Mouse (Mus musculus) bone marrow, adult 2 months (tissue): ENCODE data around the gene Ak7.

Source experiments
- CTCF ChIP-seq: fragments of 200-500 bp; IDR thresholded peaks from 2 replicates; pipeline ENCODE4 v1.5.1; 2011; ENCODE audit warnings: low read length, control low read depth; ENCODE audit not compliant: control insufficient read depth, insufficient read depth
- POLR2A ChIP-seq: fragments of 200-500 bp; IDR thresholded peaks from 2 replicates; pipeline ENCODE4 v1.6.1; 2011; ENCODE audit warnings: low read depth, mild to moderate bottlenecking, control low read depth, low read length, borderline replicate concordance; ENCODE audit not compliant: control insufficient read depth

DNA sequence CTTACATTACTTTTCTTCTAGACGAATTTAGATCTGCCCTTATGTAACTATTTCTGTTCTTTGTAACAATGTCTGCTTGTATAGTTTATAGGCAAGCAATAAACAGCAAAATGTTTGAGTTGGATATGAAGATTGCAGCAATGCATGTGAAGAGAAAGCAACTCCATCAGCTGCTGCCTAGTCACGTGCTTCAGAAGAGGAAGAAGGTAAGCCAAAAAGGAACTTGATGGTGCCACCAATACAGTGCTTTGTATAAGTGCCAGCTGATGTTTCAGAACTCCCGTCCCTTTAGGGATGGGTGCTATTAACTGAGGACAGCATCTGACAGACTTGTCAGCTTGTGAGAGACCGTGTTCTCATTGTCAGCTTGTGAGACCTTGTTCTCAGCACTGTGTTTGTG is 117.7 kb downstream of the Ak7 start:
- TF ChIP-seq CTCF (no peak), POLR2A (no peak)
